ENCODE assay signal across 8 mouse cellular contexts in the genomic region with DNA sequence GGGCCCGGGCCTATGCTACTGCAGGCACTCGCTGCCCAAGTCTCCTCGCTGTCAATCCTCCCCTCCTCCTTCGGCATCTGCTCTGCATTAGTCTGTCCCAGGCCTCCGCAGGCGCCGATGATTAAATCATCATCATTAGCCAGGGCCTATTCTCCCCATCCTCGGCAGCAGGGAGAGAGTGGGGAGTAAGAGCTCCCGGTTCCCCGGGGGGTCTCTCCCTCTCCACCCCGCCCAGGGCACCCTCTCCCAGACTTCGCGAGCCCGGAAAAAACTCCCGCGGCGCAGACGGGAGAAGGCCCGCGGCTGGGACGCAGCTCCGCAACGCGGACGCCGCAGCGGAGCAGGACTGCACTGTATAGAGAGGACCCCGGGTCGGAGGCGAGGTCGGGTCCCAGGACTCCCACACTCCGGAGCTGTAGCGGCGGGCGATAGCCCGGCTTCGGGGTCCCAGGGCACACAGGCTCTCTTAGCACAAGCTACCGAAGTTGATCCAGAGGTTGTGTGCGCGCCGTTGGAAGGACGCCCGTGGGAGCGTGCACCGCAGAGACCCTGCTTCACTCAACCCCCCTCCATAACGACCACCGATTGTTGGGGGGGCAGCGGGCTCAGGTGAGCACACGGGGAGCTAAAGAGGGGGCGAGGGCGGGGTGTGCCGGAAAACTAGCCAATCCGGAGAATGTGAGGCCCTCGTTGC. TPM values are rescaled to one million over a fixed set of nuclear protein-coding genes. Genes with fewer than 3 reads are reported as not detected.
A peak's percentile ranks its signal among the peaks of the same experiment; 100 is the strongest.
DNase-seq lines count a peak whose midpoint lies in the region; ATAC-seq and TF ChIP-seq lines count a peak whose summit lies in the region.

A gene (plus strand): TSS at position 240 of the 694 bp plus-strand sequence.

- TF ChIP-seq POLR2A in MEL (IDR thresholded peaks at IDR 0.05; ENCODE audit: control insufficient read depth in 1 of 2, insufficient read depth in 1 of 2, low read depth in 1 of 2, low read length in 2 of 2, poor library complexity in 1 of 2) = no peak; a peak in 1 of 4 replicates

- peaks cover 48% of the 10 kb centered on the region for H3K27me3 ChIP-seq in kidney, embryonic 15.5 days
- no peaks in the 10 kb centered on the region for H3K27me3 ChIP-seq in MEL (ENCODE audit: control insufficient read depth in 1 of 2, insufficient read depth in 2 of 2, low read length in 2 of 2)
- H3K27me3 ChIP-seq in hindbrain, embryonic 10.5 days (ENCODE audit: insufficient read depth, poor library complexity, severe bottlenecking) = peaks cover 71% of the 10 kb centered on the region

- peak within 1 kb of the TSS; percentile 77 for H3K9ac ChIP-seq in kidney, embryonic 15.5 days
- H3K9ac ChIP-seq in MEL (ENCODE audit: control insufficient read depth, low read depth, low read length, poor library complexity, severe bottlenecking) = peak within 1 kb of the TSS; percentile 96

- no peak for TF ChIP-seq EP300 in MEL (IDR thresholded peaks at IDR 0.05; ENCODE audit: low read depth in 1 of 2, low read length in 2 of 2)

- no peak for TF ChIP-seq RAD21 in MEL (IDR thresholded peaks at IDR 0.05; ENCODE audit: low read depth, low read length)

- peak within 1 kb of the TSS; percentile 98 for H3K4me2 ChIP-seq in kidney, embryonic 15.5 days

- TF ChIP-seq CTCF in MEL (IDR thresholded peaks at IDR 0.05 in 2 of 3, conservative IDR thresholded peaks at IDR 0.05 in 1 of 3; ENCODE audit: control insufficient read depth in 1 of 3, insufficient read depth in 1 of 3, low read depth in 2 of 3, low read length in 3 of 3, poor library complexity in 1 of 3, severe bottlenecking in 1 of 3) = no peak

- DNase-seq in kidney, adult 11 months = no peak
- peak; percentile 57 for DNase-seq in MEL (ENCODE audit: low read depth, low spot score)
- peak; percentile 72 for DNase-seq in embryo, embryonic 10.5 days (ENCODE audit: low spot score)
- no peak for DNase-seq in hindbrain, embryonic 10.5 days (ENCODE audit: low spot score)
- DNase-seq in left cerebral cortex, postnatal 25 days (ENCODE audit: low spot score in 2 of 2) = peak; percentile 41 to 45
- DNase-seq in yolk sac, embryonic 10.5 days (ENCODE audit: low spot score) = no peak

- H3K79me2 ChIP-seq in MEL (ENCODE audit: control insufficient read depth, insufficient read depth, low read length, poor library complexity) = peaks cover 11% of the 10 kb centered on the region

- H3K4me1 ChIP-seq in kidney, embryonic 15.5 days = peaks cover 28% of the 10 kb centered on the region
- H3K4me1 ChIP-seq in MEL (ENCODE audit: control insufficient read depth in 1 of 2, insufficient read depth in 2 of 2, low read length in 2 of 2) = peaks cover 0 to 13% of the 10 kb centered on the region in 2 experiments; a peak in 2 of 4 replicates
- peaks cover 26% of the 10 kb centered on the region for H3K4me1 ChIP-seq in hindbrain, embryonic 10.5 days (replicated peaks)

- ATAC-seq in kidney, embryonic 15.5 days (replicated peaks; ENCODE audit: low FRiP score) = peak; percentile 76
- peak; percentile 30 for ATAC-seq in megakaryocyte-erythroid progenitor cell, adult 5-6 weeks (replicated peaks; ENCODE audit: low FRiP score, low TSS enrichment, poor library complexity, severe bottlenecking)

- no peaks in the 10 kb centered on the region for H3K9me3 ChIP-seq in kidney, embryonic 15.5 days (replicated peaks)
- no peaks in the 10 kb centered on the region for H3K9me3 ChIP-seq in MEL (replicated peaks; ENCODE audit: insufficient read depth, low read length)
- no peaks in the 10 kb centered on the region for H3K9me3 ChIP-seq in hindbrain, embryonic 10.5 days

- intact Hi-C loops in left cerebral cortex, postnatal 25 days (cut with DNase I) = loop anchor here (1.0 to 10.0 kb wide), 4 partner anchors 23 to 637 kb away; a partner anchor contains a TSS

- H3K4me3 ChIP-seq in kidney, embryonic 15.5 days (replicated peaks) = peak within 1 kb of the TSS; percentile 68
- peak within 1 kb of the TSS; percentile 78 to 88 for H3K4me3 ChIP-seq in MEL (ENCODE audit: control insufficient read depth in 1 of 2, insufficient read depth in 1 of 2, low read depth in 2 of 2, low read length in 2 of 2)
- H3K4me3 ChIP-seq in hindbrain, embryonic 10.5 days = peak within 1 kb of the TSS; percentile 83

- peak within 1 kb of the TSS; percentile 92 for H3K27ac ChIP-seq in kidney, embryonic 15.5 days
- peak within 1 kb of the TSS; percentile 89 for H3K27ac ChIP-seq in MEL (ENCODE audit: control insufficient read depth, low read depth, low read length)
- peak within 1 kb of the TSS; percentile 98 for H3K27ac ChIP-seq in hindbrain, embryonic 10.5 days

- peaks cover 29% of the 10 kb centered on the region for H3K36me3 ChIP-seq in kidney, embryonic 15.5 days
- peaks cover 0 to 9% of the 10 kb centered on the region in 2 experiments; a peak in 2 of 4 replicates for H3K36me3 ChIP-seq in MEL (ENCODE audit: control insufficient read depth in 1 of 2, insufficient read depth in 2 of 2, low read length in 2 of 2)
- peaks cover 31% of the 10 kb centered on the region for H3K36me3 ChIP-seq in hindbrain, embryonic 10.5 days

- WGBS in kidney, embryonic 15.5 days = under 1% methylated on average over 53 of the region's 54 CpGs
- under 1% methylated on average over 54 of the region's 54 CpGs for WGBS in hindbrain, embryonic 10.5 days

TF ChIP-seq in MEL, 35 proteins besides CTCF, POLR2A, EP300 and RAD21:
- TF ChIP-seq RCOR1 (IDR thresholded peaks at IDR 0.05; ENCODE audit: low read depth, low read length) (no peak), CHD1 (IDR thresholded peaks at IDR 0.05; ENCODE audit: low read depth, low read length) (no peak), HCFC1 (IDR thresholded peaks at IDR 0.05; ENCODE audit: low read depth, low read length) (0 out of 2 replicates have a peak, but pooled peaks have one; percentile 43), MXI1 (IDR thresholded peaks at IDR 0.05; ENCODE audit: low read depth, low read length) (peak; percentile 34; the same call in 1 of the 2 replicates), NRF1 (IDR thresholded peaks at IDR 0.05; ENCODE audit: insufficient read depth, low read depth, low read length, poor library complexity, severe bottlenecking) (peak; percentile 25; the same call in 1 of the 2 replicates), UBTF (IDR thresholded peaks at IDR 0.05; ENCODE audit: borderline replicate concordance, insufficient read depth, low read depth, low read length) (peak; percentile 78; the same call in 1 of the 2 replicates), MAFK (IDR thresholded peaks at IDR 0.05; ENCODE audit: borderline replicate concordance, low read depth, low read length) (no peak), ELF1 (IDR thresholded peaks at IDR 0.05; ENCODE audit: low read depth, low read length) (no peak)
TF ChIP-seq in MEL: peak in this region for 4.

RNA-seq across cellular contexts. Expression of the gene that starts here (rescaled TPM):
- polyA plus RNA-seq in kidney, embryonic 15.5 days (2015; fragmentation: Nextera tagmentation; extraction: Ambion mirVana) = 36.5 and 37.8 TPM in 2 replicates
- 18.2 and 19.2 TPM in 2 replicates for total RNA-seq in MEL (2012; rRNA removed)
- polyA plus RNA-seq in MEL (2012; ENCODE audit: insufficient read depth in 1 of 2, insufficient read length in 2 of 2, low read depth in 1 of 2, low replicate concordance in 2 of 2, missing spikeins in 1 of 2) = 10 to 100 TPM in 1 of 2 experiments, not detected in 1; 25.2 TPM
- 41.1 and 42.2 TPM in 2 replicates for polyA plus RNA-seq in hindbrain, embryonic 10.5 days (2016; fragmentation: Nextera tagmentation; extraction: Ambion mirVana)
- 10 to 100 TPM; 21.3 to 24.4 TPM for total RNA-seq in left cerebral cortex, postnatal 25 days (2021)
- total RNA-seq in megakaryocyte-erythroid progenitor cell, adult 5-6 weeks (2014; fragmentation: Nextera tagmentation) = 25.1 and 27.3 TPM in 2 replicates
- total RNA-seq in megakaryocyte-erythroid progenitor cell, adult 5-6 weeks (2017) = 7.2 and 12.7 TPM in 2 replicates

Comparison
In these comparisons a context has a peak if more than half of its experiments do, and no peak if none do; other contexts are left out.
1. DNase-seq: peak in MEL (single experiment), embryo, embryonic 10.5 days (single experiment) and left cerebral cortex, postnatal 25 days (2 of 2); none in kidney, adult 11 months (single experiment), hindbrain, embryonic 10.5 days (single experiment) and yolk sac, embryonic 10.5 days (single experiment).
2. Peak in every context shown above with its lines, with median percentiles within 50 percentile points of each other: H3K27ac ChIP-seq and H3K4me3 ChIP-seq.